Mouse (Mus musculus) right cerebral cortex, postnatal 10 days (tissue): ENCODE measurements around the gene Trim24.
A peak's percentile ranks its signal among the peaks of the same experiment; 100 is the strongest.

Source experiments
- DNase-seq, 2 experiments: peaks; one replicate each; pipeline ENCODE4 v3.0.0; 2021; ENCODE audit warnings: low spot score in 2 of 2

Trim24 gene

DNA sequence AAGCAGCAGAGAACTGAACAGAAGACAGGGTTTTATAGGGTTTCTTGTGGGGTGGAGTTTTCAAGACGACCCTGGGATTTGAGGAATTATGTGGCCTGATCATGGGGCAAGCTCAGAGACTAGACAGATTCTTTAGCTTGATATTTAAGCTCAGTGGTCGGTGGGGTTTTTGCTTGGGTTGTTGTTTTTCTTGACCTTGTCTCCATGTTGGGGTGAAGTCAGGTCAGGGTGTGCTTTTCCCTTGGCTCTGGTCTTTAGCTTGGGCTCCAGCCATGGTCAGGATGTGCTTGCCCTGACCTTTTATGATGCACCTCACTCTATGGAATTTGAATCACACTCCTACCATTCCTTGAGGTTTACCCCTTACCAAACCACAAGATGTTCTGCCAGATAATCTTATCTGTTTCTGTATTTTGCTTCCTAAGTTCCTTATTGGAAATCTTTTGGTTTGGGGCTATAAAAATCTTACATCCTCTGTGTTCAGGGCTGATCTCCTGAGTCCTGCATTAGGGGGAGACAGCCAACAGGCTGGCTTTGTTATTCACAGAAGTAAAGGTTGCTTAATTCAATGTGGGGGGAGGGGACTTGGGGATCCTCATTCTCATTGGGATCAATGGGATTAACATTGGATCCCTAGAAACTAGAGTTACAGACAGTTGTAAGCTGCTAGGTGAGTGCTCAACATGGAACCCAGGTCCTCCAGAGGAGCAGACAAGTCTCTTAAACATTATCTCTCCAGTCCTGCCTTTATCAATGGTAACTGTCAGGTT is 6.5 kb upstream of the Trim24 start:
- no peak for DNase-seq

GRCm38 (mm10) chr6:37871137-37871851 is 683 bp downstream of the Trim24 start:
- DNase-seq = peak; percentile 69 to 70

DNA sequence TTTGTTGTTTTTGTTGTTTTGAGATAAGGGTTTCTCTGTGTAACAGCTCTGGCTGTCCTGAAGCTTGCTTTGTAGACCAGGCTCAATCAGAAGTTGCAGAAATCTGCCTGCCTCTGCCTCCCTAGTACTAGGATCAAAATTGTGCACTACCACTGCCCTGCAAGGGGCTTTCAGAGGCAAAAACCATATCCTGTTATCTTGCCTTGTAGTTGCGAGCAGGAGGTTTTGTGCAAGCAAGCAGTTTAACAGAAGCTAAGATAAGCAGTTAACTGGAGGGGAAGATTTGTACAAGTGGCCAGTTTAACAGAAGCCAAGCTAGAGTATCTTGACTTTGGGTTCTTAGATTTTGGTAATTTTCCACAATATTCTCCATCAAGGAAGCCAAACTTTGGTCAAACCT is 2.2 kb downstream of the Trim24 start:
- no peak for DNase-seq

GRCm38 (mm10) chr6:37873731-37874130 is 3.1 kb downstream of the Trim24 start:
- no peak for DNase-seq

- DNase-seq = no peak
These were observed 7.6 kb downstream of the Trim24 start for GRCm38 (mm10) chr6:37878206-37878605.

DNA sequence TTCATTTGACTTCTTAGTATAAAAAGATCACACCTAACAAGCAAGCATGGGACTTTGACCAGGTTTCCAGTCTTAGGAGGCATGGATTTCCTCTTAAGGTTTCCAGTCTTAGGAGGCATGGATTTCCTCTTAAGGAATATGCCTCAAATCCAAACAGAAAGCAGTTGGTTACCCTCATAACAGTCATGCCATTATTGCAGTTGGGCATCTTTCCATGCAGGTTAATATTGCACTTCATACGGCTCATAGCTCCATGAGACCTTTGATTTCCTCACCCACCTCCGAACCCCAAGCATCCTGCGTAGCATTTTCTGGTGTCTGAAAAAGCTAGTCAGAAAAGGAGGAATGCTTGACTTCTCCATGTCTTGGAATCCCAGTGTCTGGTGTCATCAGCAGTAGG is 10.0 kb downstream of the Trim24 start:
- no peak for DNase-seq

DNA sequence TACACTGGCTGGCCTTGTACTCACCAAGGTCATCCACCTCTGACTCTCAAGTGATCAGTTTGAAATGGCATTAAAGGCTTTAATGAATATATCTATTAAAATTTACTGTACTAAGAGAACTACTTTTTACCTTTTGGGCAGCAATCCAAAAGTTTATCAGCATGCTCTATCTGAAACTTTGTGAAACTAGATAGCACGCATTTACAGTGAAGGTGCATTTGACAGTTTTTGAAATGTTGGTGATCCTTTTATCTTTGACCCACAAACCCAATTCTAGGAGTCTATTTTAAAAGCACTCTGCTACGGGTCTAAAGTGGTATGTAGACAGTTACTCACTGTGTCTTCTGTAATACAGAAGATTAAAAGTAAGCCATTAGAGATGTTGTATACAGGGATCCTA is 23.0 kb downstream of the Trim24 start:
- no peak for DNase-seq

GRCm38 (mm10) chr6:37895646-37896435 is 25.2 kb downstream of the Trim24 start:
- peak; percentile 75 to 79 for DNase-seq

DNA sequence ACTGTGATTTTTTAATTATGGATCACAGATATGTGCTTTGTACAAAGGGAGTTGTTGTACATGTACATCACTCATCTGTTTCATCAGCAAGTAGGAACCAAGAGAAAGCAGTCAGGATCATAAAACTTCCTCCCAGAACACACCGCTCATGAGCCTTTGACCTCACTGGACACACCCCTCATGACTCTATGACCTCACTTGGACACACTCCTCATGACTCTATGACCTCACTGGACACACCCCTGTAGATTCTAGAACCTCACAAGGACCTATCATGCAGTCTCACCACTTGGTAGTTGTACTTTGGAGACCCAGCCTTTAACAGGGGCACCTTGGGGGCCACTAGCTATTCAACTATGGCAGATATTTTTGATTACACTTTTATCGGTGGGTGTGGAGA is 29.6 kb downstream of the Trim24 start:
- no peak for DNase-seq

DNA sequence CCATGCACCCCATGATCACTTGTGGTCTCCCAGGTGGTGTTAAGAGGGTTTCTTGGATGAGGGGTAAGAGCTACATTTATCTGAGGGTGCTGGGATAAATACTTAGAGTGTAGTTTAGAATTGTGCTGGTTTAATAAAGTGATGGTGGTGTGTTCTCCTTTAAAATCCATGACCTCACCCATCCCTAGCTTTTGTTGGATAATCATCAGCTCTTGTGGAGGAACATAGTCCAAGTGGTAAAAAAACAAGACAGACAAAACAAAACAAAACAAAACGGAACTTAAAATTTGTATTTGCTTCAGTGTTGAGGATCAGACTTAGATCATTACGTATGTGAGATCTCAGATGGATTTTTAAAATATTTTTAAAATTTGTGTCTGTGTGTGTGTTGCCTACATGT is 31.2 kb downstream of the Trim24 start:
- DNase-seq = no peak

DNA sequence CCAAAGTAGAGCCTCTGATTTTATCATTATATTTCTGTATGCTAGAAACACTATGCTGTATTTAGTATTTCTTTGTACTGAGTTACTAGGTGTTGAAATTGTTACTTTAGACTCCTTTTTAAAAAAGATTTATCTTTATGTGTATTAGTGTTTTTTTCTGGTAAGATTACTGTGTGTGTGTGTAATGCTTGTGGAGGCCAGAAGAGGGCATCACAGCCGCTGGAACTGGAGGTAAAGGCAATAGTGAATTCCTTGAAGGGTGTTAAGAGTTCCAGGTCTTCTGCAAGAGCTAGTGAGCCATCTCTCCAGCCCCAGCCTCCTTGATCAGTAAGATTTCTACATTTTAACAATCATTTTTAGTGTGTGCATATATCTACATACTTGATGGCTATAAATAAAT is 33.2 kb downstream of the Trim24 start:
- DNase-seq = no peak

DNA sequence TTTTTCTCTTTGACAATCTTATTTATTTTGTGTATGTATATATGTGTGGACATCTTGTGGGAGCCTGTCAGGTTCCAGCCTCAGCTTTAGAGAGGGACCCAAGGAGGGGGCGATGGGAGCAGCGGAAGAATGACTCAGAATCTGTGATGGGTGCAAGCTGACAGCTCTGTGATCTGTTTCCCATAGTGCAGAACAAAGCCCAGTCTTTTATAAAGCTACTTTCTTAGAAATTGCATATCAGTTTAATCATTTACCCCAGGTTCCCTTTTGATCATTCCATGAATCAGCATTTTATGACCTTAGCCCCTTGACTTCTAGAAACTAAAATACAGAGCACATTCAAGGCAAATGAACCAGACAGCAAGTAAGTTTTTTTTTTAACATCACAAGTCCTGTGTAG is 42.9 kb downstream of the Trim24 start:
- DNase-seq = no peak

- DNase-seq = no peak
These were observed 54.5 kb downstream of the Trim24 start for GRCm38 (mm10) chr6:37925104-37925503.

DNA sequence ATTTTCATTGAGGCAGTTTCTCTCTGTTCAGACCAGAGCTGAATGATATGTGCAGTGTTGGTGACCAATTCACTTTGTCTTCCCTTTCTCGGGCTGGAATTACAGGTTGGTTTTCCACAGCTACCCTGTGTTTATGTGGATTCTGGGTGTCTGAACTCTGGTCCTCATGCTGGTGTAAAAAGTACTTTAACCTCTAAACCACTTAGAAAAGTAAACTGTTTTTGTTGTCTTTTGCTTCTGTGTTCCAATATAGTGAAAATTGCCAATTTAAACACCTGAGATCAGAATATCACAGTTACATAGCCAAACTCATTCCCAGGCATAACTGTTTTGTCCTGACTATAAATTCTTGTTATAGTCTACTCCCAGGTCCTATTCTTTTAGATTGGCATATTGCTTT is 56.1 kb downstream of the Trim24 start:
- DNase-seq = no peak

- DNase-seq = no peak
These were observed 65.9 kb downstream of the Trim24 start for GRCm38 (mm10) chr6:37936498-37936897.

- DNase-seq = no peak
These were observed 80.7 kb downstream of the Trim24 start for GRCm38 (mm10) chr6:37951306-37951705.

- no peak for DNase-seq
These were observed 96.8 kb downstream of the Trim24 start for GRCm38 (mm10) chr6:37967386-37967785.

- DNase-seq = peak; percentile 48 to 62
These were observed 136.8 kb downstream of the Trim24 start for GRCm38 (mm10) chr6:38007459-38007858.

DNA sequence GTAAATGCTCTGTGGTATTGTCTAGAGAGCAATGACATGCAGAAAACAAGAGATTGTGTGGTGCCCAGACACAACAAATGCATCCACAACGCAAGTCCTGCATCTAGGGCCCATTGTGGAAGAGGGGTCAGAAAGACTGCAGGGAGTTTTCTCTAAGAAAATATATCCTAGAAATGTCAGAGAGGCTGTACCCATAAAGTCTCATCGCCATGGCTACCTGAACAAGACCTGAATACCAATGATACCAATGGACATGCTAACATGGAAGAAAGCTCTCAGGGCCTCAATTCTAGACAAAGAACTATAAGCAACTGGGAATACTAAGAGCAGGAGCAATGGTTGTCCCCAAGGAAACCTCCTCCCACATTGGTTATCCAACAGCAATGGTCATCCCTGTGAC is 142.2 kb downstream of the Trim24 start:
- no peak for DNase-seq
